Mouse (Mus musculus) C2C12 (cell line): Measurements from ENCODE around the gene Faiml.

ENCODE experiments used
- CTCF ChIP-seq: IDR thresholded peaks from one replicate; pipeline ENCODE4 v1.5.1; 2011; ENCODE audit not compliant: control insufficient read depth, insufficient read depth, insufficient read length
- MYOD1 ChIP-seq: IDR thresholded peaks from one replicate; pipeline ENCODE4 v1.6.1; 2011; ENCODE audit warnings: low read depth; ENCODE audit not compliant: control insufficient read depth, insufficient read length
- MYOG ChIP-seq: IDR thresholded peaks from one replicate; pipeline ENCODE4 v1.6.1; 2011; ENCODE audit not compliant: control insufficient read depth, insufficient read length; ENCODE audit errors: extremely low read depth
- USF1 ChIP-seq: IDR thresholded peaks from one replicate; pipeline ENCODE4 v1.6.1; 2011; ENCODE audit warnings: low read depth, mild to moderate bottlenecking, control low read depth, moderate library complexity

DNA sequence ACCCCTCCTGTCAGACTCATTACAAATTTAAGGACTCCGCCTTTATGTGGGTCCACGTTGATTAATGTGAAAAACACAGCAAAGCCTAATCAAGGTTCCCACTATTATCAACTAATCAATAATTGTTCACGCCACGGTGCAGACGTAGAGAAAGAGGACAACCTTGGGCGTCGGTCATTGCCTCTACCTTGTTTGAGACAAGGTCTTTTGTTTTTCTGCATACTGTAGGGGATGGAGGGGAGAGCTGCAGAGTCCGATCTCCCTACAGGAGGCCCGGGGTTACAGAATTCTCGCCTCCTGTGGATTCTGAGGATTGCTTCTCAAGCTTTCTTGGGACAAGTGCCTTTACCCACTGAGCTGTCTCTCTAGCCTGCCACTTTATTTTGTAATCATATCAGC, 6.9 kb upstream of the Faiml start:
- no peak for TF ChIP-seq MYOG
- TF ChIP-seq CTCF = no peak
- TF ChIP-seq MYOD1 = no peak
- TF ChIP-seq USF1 = no peak
